Mouse (Mus musculus): ENCODE data around the gene Nt5c2. TPM values are rescaled to one million over a fixed set of nuclear protein-coding genes. Genes with fewer than 3 reads are reported as not detected.
"Not testable (repeated sequence)": the region's sequence is repeated elsewhere in the genome, so short reads cannot be mapped to it uniquely, and the experiment has no call there.

Gene Nt5c2
- polyA plus RNA-seq, 1 experiment from 2014 or later: 68.4 TPM

DNA sequence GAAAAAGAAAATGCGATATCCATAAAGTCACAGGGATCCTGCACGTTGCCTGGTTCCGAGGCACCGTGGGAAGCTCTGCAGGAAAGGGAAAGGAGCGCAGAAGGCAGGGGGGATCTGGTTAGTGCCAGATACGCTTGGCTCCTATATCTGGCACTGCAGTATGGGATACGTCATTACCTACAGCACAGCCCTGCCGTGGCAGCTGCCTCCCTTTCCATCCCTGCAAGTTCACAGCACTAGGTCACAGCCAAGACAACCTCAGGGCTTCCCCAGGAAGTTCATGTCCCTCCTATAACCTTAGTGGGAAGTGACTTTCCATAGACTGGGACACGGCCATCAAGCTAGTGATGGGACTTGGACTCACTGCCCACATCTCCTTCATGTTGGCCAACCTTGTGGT is 18.9 kb downstream of the Nt5c2 start:
- WGBS: 79% methylated on average over 9 of the region's 9 CpGs
- H3K36me3 ChIP-seq (ENCODE audit: insufficient read depth, low read length): no peaks in the 10 kb centered on the region

GRCm38 (mm10) chr19:46992329-46992728 is 22.6 kb downstream of the Nt5c2 start:
- ATAC-seq (replicated peaks; ENCODE audit: low FRiP score, low read depth); H3K9me3 ChIP-seq (replicated peaks; ENCODE audit: low read length); DNase-seq (ENCODE audit: low spot score); H3K27me3 ChIP-seq (ENCODE audit: insufficient read depth, low read length); H3K4me2 ChIP-seq (ENCODE audit: low read length); H3K4me3 ChIP-seq (replicated peaks; ENCODE audit: low read depth, low read length); H3K27ac ChIP-seq; H3K9ac ChIP-seq (ENCODE audit: low read depth, low read length); H3K36me3 ChIP-seq (ENCODE audit: insufficient read depth, low read length): not testable (repeated sequence)
- peaks cover 14% of the 10 kb centered on the region; the same call in 1 of the 2 replicates for H3K4me1 ChIP-seq (replicated peaks; ENCODE audit: insufficient read depth, low read length)
- 0 out of 2 replicates have a peak, but pooled peaks have one; percentile 23 for TF ChIP-seq CTCF (IDR thresholded peaks at IDR 0.05; ENCODE audit: low read depth)
- 72% methylated on average over 4 of the region's 4 CpGs for WGBS

More for the DNA sequence above, 18.9 kb downstream of the Nt5c2 start:
- DNase-seq (ENCODE audit: low spot score): no peak
- Histone ChIP-seq H3K4me1 (replicated peaks; ENCODE audit: insufficient read depth, low read length) (no peaks in the 10 kb centered on the region), H3K4me2 (ENCODE audit: low read length) (no peak overlapping the region), H3K9ac (ENCODE audit: low read depth, low read length) (no peak overlapping the region), H3K9me3 (replicated peaks; ENCODE audit: low read length) (no peaks in the 10 kb centered on the region), H3K4me3 (replicated peaks; ENCODE audit: low read depth, low read length) (no peak overlapping the region), H3K27ac (no peak overlapping the region), H3K27me3 (ENCODE audit: insufficient read depth, low read length) (no peaks in the 10 kb centered on the region)
- ATAC-seq (replicated peaks; ENCODE audit: low FRiP score, low read depth): no peak
- no peak for TF ChIP-seq CTCF (IDR thresholded peaks at IDR 0.05; ENCODE audit: low read depth)

DNA sequence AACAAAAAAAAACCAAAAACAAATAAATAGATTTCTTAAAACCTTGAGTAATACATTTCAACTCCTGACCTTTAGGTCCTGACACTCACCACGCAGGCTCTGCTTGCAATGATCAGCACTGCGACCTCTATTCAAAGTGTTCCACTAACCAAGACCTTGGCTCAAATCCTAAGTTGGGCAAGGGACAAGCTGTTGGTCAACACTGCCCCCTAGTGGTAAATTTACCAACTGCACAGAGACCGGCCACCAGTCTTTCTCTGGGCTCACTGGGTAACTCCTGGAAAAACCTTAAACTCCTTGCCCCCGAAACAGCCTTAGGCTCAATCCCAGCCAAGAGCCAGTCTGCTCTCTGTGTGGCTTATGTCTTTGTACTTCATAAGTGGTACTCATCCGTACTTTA is 23.8 kb downstream of the Nt5c2 start:
- Histone ChIP-seq H3K36me3 (ENCODE audit: insufficient read depth, low read length) (no peaks in the 10 kb centered on the region), H3K4me3 (replicated peaks; ENCODE audit: low read depth, low read length) (no peak overlapping the region), H3K4me1 (replicated peaks; ENCODE audit: insufficient read depth, low read length) (peaks cover 14% of the 10 kb centered on the region; the same call in 1 of the 2 replicates), H3K4me2 (ENCODE audit: low read length) (no peak overlapping the region), H3K9me3 (replicated peaks; ENCODE audit: low read length) (no peaks in the 10 kb centered on the region), H3K9ac (ENCODE audit: low read depth, low read length) (no peak overlapping the region), H3K27ac (no peak overlapping the region), H3K27me3 (ENCODE audit: insufficient read depth, low read length) (no peaks in the 10 kb centered on the region)
- peak; percentile 97 for TF ChIP-seq CTCF (IDR thresholded peaks at IDR 0.05; ENCODE audit: low read depth)
- WGBS: 9% methylated on average over 5 of the region's 5 CpGs
- peak; percentile 89 for DNase-seq (ENCODE audit: low spot score)
- 0 out of 2 replicates have a peak, but pooled peaks have one; percentile 6 for ATAC-seq (replicated peaks; ENCODE audit: low FRiP score, low read depth)

- not testable (repeated sequence) for DNase-seq (ENCODE audit: low spot score); H3K9ac ChIP-seq (ENCODE audit: low read depth, low read length); H3K27me3 ChIP-seq (ENCODE audit: insufficient read depth, low read length); ATAC-seq (replicated peaks; ENCODE audit: low FRiP score, low read depth); H3K4me2 ChIP-seq (ENCODE audit: low read length); H3K36me3 ChIP-seq (ENCODE audit: insufficient read depth, low read length); H3K27ac ChIP-seq; H3K9me3 ChIP-seq (replicated peaks; ENCODE audit: low read length); H3K4me3 ChIP-seq (replicated peaks; ENCODE audit: low read depth, low read length)
- 85% methylated on average over 7 of the region's 8 CpGs for WGBS
- peaks cover 14% of the 10 kb centered on the region; the same call in 1 of the 2 replicates for H3K4me1 ChIP-seq (replicated peaks; ENCODE audit: insufficient read depth, low read length)
These were observed 24.3 kb downstream of the Nt5c2 start for GRCm38 (mm10) chr19:46990625-46991024.

DNA sequence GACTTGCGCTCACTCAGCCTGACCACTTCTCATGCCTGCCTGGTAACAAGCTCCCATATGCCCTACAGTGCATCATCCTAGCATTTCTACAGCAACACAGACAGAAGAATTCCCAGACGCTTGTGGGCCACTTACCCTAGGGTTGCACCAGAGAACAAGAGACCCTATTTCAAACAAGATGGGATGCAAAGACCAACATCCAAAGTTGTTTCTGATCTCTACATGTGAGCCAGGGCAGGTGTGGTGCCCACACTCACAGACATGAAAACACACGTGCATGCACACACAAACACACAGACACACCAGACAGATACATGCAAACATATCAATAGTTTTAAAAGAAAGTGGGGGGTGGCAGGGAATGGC is 24.8 kb downstream of the Nt5c2 start:
- Histone ChIP-seq H3K36me3 (ENCODE audit: insufficient read depth, low read length) (no peaks in the 10 kb centered on the region), H3K9me3 (replicated peaks; ENCODE audit: low read length) (no peaks in the 10 kb centered on the region), H3K9ac (ENCODE audit: low read depth, low read length) (no peak overlapping the region), H3K27ac (peak overlapping the region; percentile 79), H3K4me3 (replicated peaks; ENCODE audit: low read depth, low read length) (no peak overlapping the region), H3K4me1 (replicated peaks; ENCODE audit: insufficient read depth, low read length) (peaks cover 14% of the 10 kb centered on the region; the same call in 1 of the 2 replicates), H3K4me2 (ENCODE audit: low read length) (no peak overlapping the region), H3K27me3 (ENCODE audit: insufficient read depth, low read length) (no peaks in the 10 kb centered on the region)
- DNase-seq (ENCODE audit: low spot score): no peak
- TF ChIP-seq CTCF (IDR thresholded peaks at IDR 0.05; ENCODE audit: low read depth): no peak
- no peak for ATAC-seq (replicated peaks; ENCODE audit: low FRiP score, low read depth)
- WGBS: 85% methylated on average over 3 of the region's 3 CpGs

DNA sequence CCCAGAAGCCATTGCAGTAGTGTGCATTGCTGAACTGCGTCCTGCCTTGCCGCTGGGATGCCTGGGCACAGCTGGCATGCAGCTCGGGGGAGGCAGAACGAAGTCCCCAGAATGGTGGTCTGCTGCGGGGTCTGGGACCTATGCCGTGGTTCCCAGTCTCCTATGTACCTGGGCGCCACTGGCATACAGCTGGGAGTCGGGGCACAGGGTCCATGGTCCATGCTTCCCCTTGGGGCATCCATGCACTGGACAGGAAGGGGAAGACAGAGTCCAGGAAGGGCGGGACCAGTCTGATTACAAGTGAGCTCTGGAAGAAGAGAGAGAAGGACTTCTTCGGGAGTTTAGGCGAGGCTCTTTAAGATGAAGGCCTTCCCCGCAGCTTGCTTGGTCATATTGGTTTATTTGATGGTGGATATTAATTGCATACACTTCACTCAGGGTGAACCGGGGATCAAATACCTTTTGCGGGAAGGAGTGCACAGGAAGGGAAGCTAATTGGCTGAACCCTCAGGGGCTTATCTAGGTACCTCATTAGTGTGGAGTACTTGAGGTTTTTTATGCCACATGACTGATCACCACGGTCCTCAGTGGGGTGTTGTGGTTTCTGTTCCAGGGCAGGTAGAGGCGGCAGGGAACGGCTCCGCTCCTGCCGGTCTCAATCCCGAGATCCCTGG is 25.3 kb downstream of the Nt5c2 start:
- no peak for TF ChIP-seq CTCF (IDR thresholded peaks at IDR 0.05; ENCODE audit: low read depth)
- H3K27ac ChIP-seq: peak overlapping the region; percentile 79
- H3K27me3 ChIP-seq (ENCODE audit: insufficient read depth, low read length): no peaks in the 10 kb centered on the region
- no peak overlapping the region for H3K9ac ChIP-seq (ENCODE audit: low read depth, low read length)
- H3K9me3 ChIP-seq (replicated peaks; ENCODE audit: low read length): no peaks in the 10 kb centered on the region
- no peak overlapping the region for H3K4me2 ChIP-seq (ENCODE audit: low read length)
- WGBS: 57% methylated on average over 20 of the region's 20 CpGs
- no peak; the same call in 1 of the 2 replicates for ATAC-seq (replicated peaks; ENCODE audit: low FRiP score, low read depth)
- no peak for DNase-seq (ENCODE audit: low spot score)
- H3K36me3 ChIP-seq (ENCODE audit: insufficient read depth, low read length): no peaks in the 10 kb centered on the region
- H3K4me1 ChIP-seq (replicated peaks; ENCODE audit: insufficient read depth, low read length): peaks cover 14% of the 10 kb centered on the region; the same call in 1 of the 2 replicates
- no peak overlapping the region for H3K4me3 ChIP-seq (replicated peaks; ENCODE audit: low read depth, low read length)

All from kidney, postnatal 0 days (tissue).